Mouse (Mus musculus) kidney, adult 2 months (tissue): ENCODE measurements at regions not wholly inside any gene's neighbourhood (a gene's known extent, or its start where the extent isn't known, plus 50 kb on each side); places are given as distances from the start of the nearest gene placed in this dataset.

Experiments used
- DNase-seq: peaks from one replicate; pipeline ENCODE4 v3.0.0; 2021
- H3K27ac ChIP-seq: fragments of 200-500 bp; 2 replicates; pipeline ENCODE4 v1.5.1; 2012; ENCODE audit warnings: low read depth, low read length, control low read depth, inconsistent platforms; ENCODE audit not compliant: insufficient read depth
- H3K27me3 ChIP-seq: fragments of 200-500 bp; replicated peaks from 2 replicates; pipeline ENCODE4 v1.6.1; 2012; ENCODE audit warnings: mild to moderate bottlenecking, moderate library complexity, low read length, inconsistent platforms; ENCODE audit not compliant: control insufficient read depth, insufficient read depth
- H3K36me3 ChIP-seq: fragments of 200-500 bp; 2 replicates; pipeline ENCODE4 v1.6.1; 2012; ENCODE audit warnings: mild to moderate bottlenecking, moderate library complexity, low read length, inconsistent platforms; ENCODE audit not compliant: control insufficient read depth, insufficient read depth
- H3K4me1 ChIP-seq: fragments of 200-500 bp; 2 replicates; pipeline ENCODE4 v1.6.1; 2011; ENCODE audit warnings: low read length; ENCODE audit not compliant: control insufficient read depth, insufficient read depth
- H3K4me3 ChIP-seq: fragments of 200-500 bp; 2 replicates; pipeline ENCODE4 v1.5.1; 2011; ENCODE audit warnings: mild to moderate bottlenecking, low read depth, low read length, control low read depth; ENCODE audit not compliant: insufficient read depth
- CTCF ChIP-seq: fragments of 200-500 bp; conservative IDR thresholded peaks from 2 replicates; pipeline ENCODE4 v1.5.1; 2011; ENCODE audit warnings: low read depth, mild to moderate bottlenecking, control low read depth, low read length, moderate library complexity, mixed read lengths; ENCODE audit not compliant: insufficient read depth, insufficient read length
- POLR2A ChIP-seq: fragments of 200-500 bp; IDR thresholded peaks from one replicate; pipeline ENCODE4 v1.6.1; 2011; ENCODE audit warnings: low read depth, low read length, control low read depth
- WGBS: fragments of 180-500 bp; shearing (Covaris S2); methylation state at CpG from one replicate; pipeline ENCODE4 v1.1.7; 2018; 5-methylcytosine and 5-hydroxymethylcytosine counted together

GRCm38 (mm10) chr6:143386597-143387450 lies 219.8 kb downstream of the Etnk1 start:
- Histone ChIP-seq H3K4me3 (no peak overlapping the region), H3K27ac (no peak overlapping the region), H3K36me3 (no peaks in the 10 kb centered on the region), H3K4me1 (no peaks in the 10 kb centered on the region), H3K27me3 (no peaks in the 10 kb centered on the region)
- TF ChIP-seq CTCF: no peak
- TF ChIP-seq POLR2A: no peak
- 75% methylated on average over 16 of the region's 16 CpGs for WGBS
- peak; percentile 1 for DNase-seq

GRCm38 (mm10) chr6:143393543-143394207 lies 226.7 kb downstream of the Etnk1 start:
- 79% methylated on average over 10 of the region's 10 CpGs for WGBS
- H3K4me3 ChIP-seq: no peak overlapping the region
- no peak overlapping the region for H3K27ac ChIP-seq
- no peak for DNase-seq
- no peaks in the 10 kb centered on the region for H3K27me3 ChIP-seq
- H3K4me1 ChIP-seq: no peaks in the 10 kb centered on the region
- no peaks in the 10 kb centered on the region for H3K36me3 ChIP-seq
- TF ChIP-seq CTCF (no peak), POLR2A (no peak)

DNA sequence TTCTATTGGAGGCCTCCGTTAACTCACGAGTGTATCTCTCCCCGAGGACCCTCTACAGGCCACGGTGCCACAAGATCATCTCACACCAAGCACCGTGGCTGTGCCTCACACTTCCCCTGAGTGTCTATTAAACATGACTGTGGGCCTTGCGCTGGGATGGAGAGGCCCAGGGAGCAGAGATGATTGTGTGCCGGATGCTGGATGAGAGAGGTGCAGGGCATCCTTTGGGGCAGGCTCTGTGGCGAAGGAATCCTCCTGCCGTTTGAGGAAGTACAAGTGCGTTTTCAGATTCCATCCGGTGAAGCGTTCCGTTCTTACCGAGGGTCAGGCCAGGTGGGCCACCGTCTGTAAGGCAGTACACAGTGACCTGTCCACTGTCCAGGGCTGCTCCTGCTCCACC lies 227.4 kb downstream of the Etnk1 start:
- Histone ChIP-seq H3K27ac (no peak overlapping the region), H3K27me3 (no peaks in the 10 kb centered on the region), H3K36me3 (no peaks in the 10 kb centered on the region), H3K4me3 (no peak overlapping the region), H3K4me1 (no peaks in the 10 kb centered on the region)
- 79% methylated on average over 15 of the region's 15 CpGs for WGBS
- no peak for DNase-seq
- no peak for TF ChIP-seq CTCF

GRCm38 (mm10) chr6:143401436-143401835 lies 234.4 kb downstream of the Etnk1 start:
- Histone ChIP-seq H3K4me1 (no peaks in the 10 kb centered on the region), H3K27ac (no peak overlapping the region), H3K4me3 (no peak overlapping the region), H3K36me3 (no peaks in the 10 kb centered on the region), H3K27me3 (no peaks in the 10 kb centered on the region)
- 61% methylated on average over 8 of the region's 8 CpGs for WGBS
- no peak for DNase-seq
- TF ChIP-seq POLR2A (no peak), CTCF (no peak)

DNA sequence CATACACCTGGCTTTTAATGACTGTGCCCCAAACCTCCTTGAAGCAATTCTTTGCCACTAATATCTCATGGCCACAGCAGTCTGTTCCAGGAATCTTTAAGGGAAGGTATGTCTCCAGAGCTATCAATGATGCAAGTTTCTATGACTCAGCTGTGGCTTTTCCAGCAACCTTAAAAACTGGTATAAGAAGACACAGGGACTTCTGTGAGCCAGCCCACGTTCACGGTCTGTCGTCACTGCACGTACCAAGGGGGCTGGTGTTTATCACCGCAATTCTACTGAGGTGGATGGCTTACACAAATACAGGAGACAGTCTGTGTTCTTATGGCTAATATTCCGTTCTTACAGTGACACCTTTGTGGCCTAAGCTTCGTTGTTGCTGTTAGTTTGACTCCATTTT lies 234.9 kb downstream of the Etnk1 start:
- no peak for TF ChIP-seq POLR2A
- TF ChIP-seq CTCF: no peak
- DNase-seq: no peak
- Histone ChIP-seq H3K4me3 (no peak overlapping the region), H3K27ac (no peak overlapping the region), H3K36me3 (no peaks in the 10 kb centered on the region), H3K4me1 (no peaks in the 10 kb centered on the region), H3K27me3 (no peaks in the 10 kb centered on the region)
- 84% methylated on average over 7 of the region's 7 CpGs for WGBS

GRCm38 (mm10) chr6:143402766-143403165 lies 235.7 kb downstream of the Etnk1 start:
- no peaks in the 10 kb centered on the region for H3K27me3 ChIP-seq
- no peaks in the 10 kb centered on the region for H3K36me3 ChIP-seq
- TF ChIP-seq POLR2A: no peak
- TF ChIP-seq CTCF: no peak
- H3K4me1 ChIP-seq: no peaks in the 10 kb centered on the region
- no peak overlapping the region for H3K27ac ChIP-seq
- H3K4me3 ChIP-seq: no peak overlapping the region
- no peak for DNase-seq
- WGBS: 76% methylated on average over 7 of the region's 7 CpGs

GRCm38 (mm10) chr6:143404521-143404920 lies 237.5 kb downstream of the Etnk1 start:
- Histone ChIP-seq H3K27me3 (no peaks in the 10 kb centered on the region), H3K4me3 (no peak overlapping the region), H3K4me1 (no peaks in the 10 kb centered on the region), H3K36me3 (no peaks in the 10 kb centered on the region), H3K27ac (no peak overlapping the region)
- no peak for TF ChIP-seq CTCF
- TF ChIP-seq POLR2A: no peak
- DNase-seq: no peak
- WGBS: 90% methylated on average over 4 of the region's 4 CpGs
